ENCODE assay signal across 26 mouse cellular contexts in the genomic region with DNA sequence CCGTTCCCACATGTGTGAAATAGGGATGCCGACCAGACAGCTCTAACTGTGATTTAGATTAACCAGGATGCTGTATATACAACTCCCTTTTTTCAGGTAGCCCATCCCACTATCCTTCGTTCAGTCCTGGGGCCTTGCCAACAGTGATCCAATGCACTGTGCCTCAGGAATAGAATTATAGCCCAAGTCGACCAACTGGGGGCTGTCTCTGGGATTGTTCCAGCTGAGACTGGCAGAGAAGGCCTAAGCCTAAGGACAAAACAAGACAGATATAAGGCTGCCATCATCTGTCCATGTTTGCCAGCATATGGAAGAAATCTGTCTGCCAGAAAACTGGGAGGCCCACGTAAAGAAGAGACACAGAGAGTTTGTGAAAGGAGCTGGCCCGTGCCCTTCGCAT.
DNase-seq lines count a peak whose midpoint lies in the region; ATAC-seq and TF ChIP-seq lines count a peak whose summit lies in the region.
"Had no signal": no experiment of that assay in that cellular context is flagged by ENCODE, and none has a peak within 500 bp of the region (broad histone marks: within the 10 kb centered on the region; RNA-seq: fewer than 3 reads in every experiment).

No protein-coding gene starts in this region.

- no peak overlapping the region for H3K9ac ChIP-seq in intestine, embryonic 14.5 days (ENCODE audit: low read length)
- H3K9ac ChIP-seq in intestine, postnatal 0 days (ENCODE audit: low read depth, low read length): no peak overlapping the region
- H3K9ac ChIP-seq: forebrain, embryonic 13.5 days; hindbrain, embryonic 15.5 days; liver, embryonic 14.5 days; midbrain, embryonic 13.5 days; neural tube, embryonic 13.5 days had no signal

- H3K27ac ChIP-seq in intestine, embryonic 14.5 days (ENCODE audit: low read depth): no peak overlapping the region
- H3K27ac ChIP-seq in intestine, postnatal 0 days (ENCODE audit: low read depth, low read length): no peak overlapping the region
- H3K27ac ChIP-seq: forebrain, embryonic 13.5 days; hindbrain, embryonic 10.5 days; hindbrain, embryonic 15.5 days; kidney, postnatal 0 days; liver, embryonic 14.5 days; macrophage; midbrain, embryonic 13.5 days; neural tube, embryonic 13.5 days had no signal

- H3K27me3 ChIP-seq in intestine, embryonic 14.5 days (replicated peaks; ENCODE audit: control insufficient read depth, insufficient read depth, low read length): peaks cover 4% of the 10 kb centered on the region; the same call in 1 of the 2 replicates
- H3K27me3 ChIP-seq in intestine, postnatal 0 days (replicated peaks; ENCODE audit: control insufficient read depth, insufficient read depth, low read length): no peaks in the 10 kb centered on the region
- H3K27me3 ChIP-seq: CH12.LX; forebrain, embryonic 13.5 days; hindbrain, embryonic 15.5 days had no signal

- no peak overlapping the region for H3K4me2 ChIP-seq in intestine, embryonic 14.5 days (ENCODE audit: low read length)
- H3K4me2 ChIP-seq in intestine, postnatal 0 days (replicated peaks; ENCODE audit: low read depth): no peak overlapping the region
- H3K4me2 ChIP-seq: forebrain, embryonic 13.5 days; hindbrain, embryonic 15.5 days; midbrain, embryonic 13.5 days; neural tube, embryonic 13.5 days had no signal

- ATAC-seq in cerebellum, adult (ENCODE audit: insufficient number of reproducible peaks, low FRiP score, low TSS enrichment): no peak
- 0 out of 2 replicates have a peak, but pooled peaks have one; percentile 27 for ATAC-seq in intestine, embryonic 14.5 days (replicated peaks; ENCODE audit: low FRiP score, low TSS enrichment, low read depth)
- no peak for ATAC-seq in intestine, postnatal 0 days
- ATAC-seq: forebrain, embryonic 13.5 days; inflammation-experienced regulatory T-cells, adult 6 months; midbrain, embryonic 13.5 days had no signal

- H3K36me3 ChIP-seq in intestine, embryonic 14.5 days (ENCODE audit: control insufficient read depth, insufficient read depth, low read length): no peaks in the 10 kb centered on the region
- H3K36me3 ChIP-seq in intestine, postnatal 0 days (ENCODE audit: control insufficient read depth, insufficient read depth): no peaks in the 10 kb centered on the region
- H3K36me3 ChIP-seq: hindbrain, embryonic 10.5 days; hindbrain, embryonic 15.5 days; midbrain, embryonic 13.5 days; neural tube, embryonic 13.5 days had no signal

- peak; percentile 33 to 53 for DNase-seq in cerebellum, postnatal 10 days
- no peak for DNase-seq in intestine, embryonic 14.5 days (ENCODE audit: low spot score)
- peak; percentile 54 to 62 for DNase-seq in right cerebral cortex, postnatal 10 days (ENCODE audit: low spot score in 2 of 2)
- DNase-seq in right cerebral cortex, adult 18-20 months: no peak
- DNase-seq in adrenal gland, adult 18-20 months (ENCODE audit: low spot score in 2 of 2): no peak
- DNase-seq: adrenal gland, postnatal 10 days; cerebellum, adult 18-20 months; gastrocnemius, postnatal 14 days; heart, postnatal 14 days; layer of hippocampus, postnatal 36 days; liver; lung, adult 2 months; lung, postnatal 10 days had no signal

- H3K4me3 ChIP-seq in intestine, embryonic 14.5 days (ENCODE audit: low read depth, low read length): no peak overlapping the region
- H3K4me3 ChIP-seq in intestine, postnatal 0 days (ENCODE audit: low read depth, low read length): no peak overlapping the region
- H3K4me3 ChIP-seq: erythroblast, embryonic 14.5 days; forebrain, embryonic 13.5 days; hindbrain, embryonic 10.5 days; hindbrain, embryonic 15.5 days; midbrain, embryonic 13.5 days; neural tube, embryonic 13.5 days had no signal

- no peaks in the 10 kb centered on the region for H3K9me3 ChIP-seq in intestine, embryonic 14.5 days (ENCODE audit: control insufficient read depth, low read length)
- no peaks in the 10 kb centered on the region for H3K9me3 ChIP-seq in intestine, postnatal 0 days (ENCODE audit: control insufficient read depth)
- H3K9me3 ChIP-seq: forebrain, embryonic 13.5 days; hindbrain, embryonic 10.5 days; hindbrain, embryonic 15.5 days; midbrain, embryonic 13.5 days; neural tube, embryonic 13.5 days had no signal

- 46% methylated on average over 7 of the region's 7 CpGs for WGBS in intestine, embryonic 14.5 days
- WGBS in intestine, postnatal 0 days: 77% methylated on average over 7 of the region's 7 CpGs

- H3K4me1 ChIP-seq in intestine, embryonic 14.5 days (replicated peaks; ENCODE audit: control insufficient read depth, insufficient read depth, low read length): no peaks in the 10 kb centered on the region
- H3K4me1 ChIP-seq in intestine, postnatal 0 days (replicated peaks; ENCODE audit: control insufficient read depth, insufficient read depth, low read length): no peaks in the 10 kb centered on the region
- H3K4me1 ChIP-seq: forebrain, embryonic 13.5 days; hindbrain, embryonic 10.5 days; hindbrain, embryonic 15.5 days; midbrain, embryonic 13.5 days; neural tube, embryonic 13.5 days had no signal

- TF ChIP-seq CTCF in intestine, postnatal 0 days (IDR thresholded peaks at IDR 0.05; ENCODE audit: low read depth): no peak

Comparison
In these comparisons a context has a peak if more than half of its experiments do, and no peak if none do; other contexts are left out.
1. DNase-seq: peak in cerebellum, postnatal 10 days (2 of 2) and right cerebral cortex, postnatal 10 days (2 of 2); none in intestine, embryonic 14.5 days (single experiment), right cerebral cortex, adult 18-20 months (single experiment) and adrenal gland, adult 18-20 months (0 of 2).